Mouse (Mus musculus): Measurements from ENCODE around the gene Allc.

DNA sequence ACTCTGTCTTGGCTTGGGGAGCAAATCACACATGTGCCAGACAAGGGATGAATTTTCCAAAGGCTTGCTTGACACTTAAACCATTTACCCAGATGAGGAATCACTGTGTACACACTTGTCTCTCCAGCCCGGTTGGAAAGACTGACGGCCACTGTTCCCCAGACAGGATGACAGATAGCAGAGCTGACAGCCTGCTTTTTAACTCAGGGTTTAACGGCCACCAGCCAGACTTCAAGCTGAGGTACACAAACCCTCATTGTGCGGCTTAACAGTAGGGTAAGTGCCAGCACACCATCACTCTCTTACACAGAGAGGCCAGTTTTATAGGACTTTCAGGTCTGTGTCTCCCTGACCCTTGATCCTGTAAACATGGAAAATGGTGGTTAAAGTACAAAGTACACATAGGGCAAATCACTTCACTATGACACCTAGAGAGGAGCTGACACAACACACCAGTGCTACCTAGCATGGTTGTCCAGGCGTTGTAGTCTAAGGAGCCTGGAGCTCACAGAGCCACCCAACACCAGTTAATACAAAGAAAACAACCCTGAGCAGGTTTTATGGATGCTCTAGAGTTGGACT lies 72.5 kb downstream of the Allc start:
- TF ChIP-seq ZC3H11A (IDR thresholded peaks at IDR 0.05; ENCODE audit: borderline replicate concordance, low read depth, low read length) (no peak), ZNF384 (IDR thresholded peaks at IDR 0.05; ENCODE audit: low read depth, low read length) (no peak), MAFK (IDR thresholded peaks at IDR 0.05; ENCODE audit: insufficient read depth, low read depth, low read length) (no peak), CHD2 (IDR thresholded peaks at IDR 0.05; ENCODE audit: low read depth, low read length) (no peak)
